Mouse (Mus musculus) heart, postnatal 0 days (tissue): ENCODE data around the gene Mt3. TPM values are rescaled to one million over a fixed set of nuclear protein-coding genes. Genes with fewer than 3 reads are reported as not detected.
"Not testable (repeated sequence)": the region's sequence is repeated elsewhere in the genome, so short reads cannot be mapped to it uniquely, and the experiment has no call there.

ENCODE experiments used
- ATAC-seq: fragments of 200-750 bp; cut with Nextera tagmentation; 2 replicates; pipeline ENCODE4 v1.8.0; 2017; ENCODE audit warnings: low read depth, moderate number of reproducible peaks, moderate library complexity; ENCODE audit not compliant: insufficient read depth
- DNase-seq: peaks from one replicate; pipeline ENCODE4 v3.0.0-alpha.2; 2016; ENCODE audit warnings: low spot score
- H3K27ac ChIP-seq: fragments of 300-500 bp; sonication (generic); 2 replicates; pipeline ENCODE4 v1.5.1; 2014; ENCODE audit warnings: low read depth, mild to moderate bottlenecking
- H3K27me3 ChIP-seq: fragments of 300-500 bp; sonication (generic); 2 replicates; pipeline ENCODE4 v1.6.1; 2014; ENCODE audit warnings: low read length, mixed read lengths; ENCODE audit not compliant: control insufficient read depth, insufficient read depth
- H3K36me3 ChIP-seq: fragments of 300-500 bp; sonication (generic); replicated peaks from 2 replicates; pipeline ENCODE4 v1.6.1; 2014; ENCODE audit warnings: low read length, mixed read lengths; ENCODE audit not compliant: control insufficient read depth, insufficient read depth
- H3K4me1 ChIP-seq: fragments of 300-500 bp; sonication (generic); 2 replicates; pipeline ENCODE4 v1.6.1; 2014; ENCODE audit warnings: antibody characterized with exemption; ENCODE audit not compliant: control insufficient read depth, insufficient read depth
- H3K4me2 ChIP-seq: fragments of 300-500 bp; sonication (generic); 2 replicates; pipeline ENCODE4 v1.6.1; 2014; ENCODE audit warnings: low read depth, mild to moderate bottlenecking, low read length, moderate library complexity
- H3K4me3 ChIP-seq: fragments of 300-500 bp; sonication (generic); 2 replicates; pipeline ENCODE4 v1.5.1; 2014; ENCODE audit warnings: low read depth, low read length
- H3K9ac ChIP-seq: fragments of 300-500 bp; sonication (generic); replicated peaks from 2 replicates; pipeline ENCODE4 v1.6.1; 2014; ENCODE audit warnings: low read depth, low read length, mixed read lengths
- H3K9me3 ChIP-seq: fragments of 300-500 bp; sonication (generic); replicated peaks from 2 replicates; pipeline ENCODE4 v1.6.1; 2016; ENCODE audit warnings: low read length; ENCODE audit not compliant: control insufficient read depth
- CTCF ChIP-seq: IDR thresholded peaks from 2 replicates; pipeline ENCODE4 v1.5.1; 2016; ENCODE audit warnings: antibody characterized with exemption, control low read depth, low read depth
- EP300 ChIP-seq: IDR thresholded peaks from 2 replicates; pipeline ENCODE4 v1.6.1; 2016; ENCODE audit warnings: antibody characterized with exemption, low read depth
- WGBS: fragments of 180-500 bp; shearing (Covaris S2); extraction: QIAGEN DNeasy Blood & Tissue Kit; methylation state at CpG from one replicate; pipeline ENCODE4 v1.1.7; 2014; 5-methylcytosine and 5-hydroxymethylcytosine counted together
- polyA plus RNA-seq: library from polyadenylated mRNA; unstranded; fragments of >200 nt; fragmentation: Nextera tagmentation; extraction: Ambion mirVana; gene quantifications from 2 replicates; pipeline ENCODE4 v1.2.1, GENCODE M21; 2015
- total RNA-seq: library from RNA; depleted of rRNA; stranded (reverse); fragments of >200 nt; gene quantifications from 2 replicates; pipeline ENCODE4 v1.2.3, GENCODE M21; 2014; ENCODE audit warnings: low replicate concordance

The Mt3 gene
- total and polyA plus RNA-seq, 2 experiments from 2014 or later: 67.4 to 217 TPM

GRCm38 (mm10) chr8:94153451-94153850, 1.0 kb downstream of the Mt3 start:
- no peak for DNase-seq
- peak overlapping the region; percentile 60 for H3K4me2 ChIP-seq
- H3K36me3 ChIP-seq: no peaks in the 10 kb centered on the region
- no peak overlapping the region for H3K9ac ChIP-seq
- peaks cover 7% of the 10 kb centered on the region for H3K4me1 ChIP-seq
- H3K27ac ChIP-seq: no peak overlapping the region
- H3K27me3 ChIP-seq: 0 out of 2 replicates have a peak, but pooled peaks cover 3% of the 10 kb centered on the region
- H3K4me3 ChIP-seq: 0 out of 2 replicates have a peak overlapping the region, but pooled peaks have one; percentile 34
- TF ChIP-seq CTCF (no peak), EP300 (no peak)
- no peaks in the 10 kb centered on the region for H3K9me3 ChIP-seq
- WGBS: 36% methylated on average over 7 of the region's 7 CpGs
- ATAC-seq: no peak

- no peak overlapping the region for H3K4me2 ChIP-seq
- no peaks in the 10 kb centered on the region for H3K9me3 ChIP-seq
- no peak overlapping the region for H3K4me3 ChIP-seq
- H3K36me3 ChIP-seq: no peaks in the 10 kb centered on the region
- H3K9ac ChIP-seq: no peak overlapping the region; the same call in 1 of the 2 replicates
- no peak for DNase-seq
- ATAC-seq: no peak
- TF ChIP-seq CTCF (no peak), EP300 (no peak)
- peaks cover 7% of the 10 kb centered on the region for H3K4me1 ChIP-seq
- WGBS: 39% methylated on average over 6 of the region's 6 CpGs
- H3K27ac ChIP-seq: no peak overlapping the region
- H3K27me3 ChIP-seq: 0 out of 2 replicates have a peak, but pooled peaks cover 3% of the 10 kb centered on the region
These were observed 2.1 kb downstream of the Mt3 start for GRCm38 (mm10) chr8:94154537-94154936.

GRCm38 (mm10) chr8:94156092-94156491, 3.7 kb downstream of the Mt3 start:
- WGBS: 23% methylated on average over 4 of the region's 4 CpGs

GRCm38 (mm10) chr8:94165772-94166171, 13.4 kb downstream of the Mt3 start:
- not testable (repeated sequence) for DNase-seq, H3K9ac ChIP-seq, H3K4me3 ChIP-seq, H3K9me3 ChIP-seq, H3K4me2 ChIP-seq, ATAC-seq, H3K4me1 ChIP-seq, H3K36me3 ChIP-seq, H3K27me3 ChIP-seq, H3K27ac ChIP-seq
- WGBS: 71% methylated on average over 8 of the region's 8 CpGs

More at GRCm38 (mm10) chr8:94156092-94156491, 3.7 kb downstream of the Mt3 start:
- Histone ChIP-seq H3K4me3 (no peak overlapping the region), H3K9ac (no peak overlapping the region), H3K4me1 (peaks cover 7% of the 10 kb centered on the region), H3K36me3 (no peaks in the 10 kb centered on the region), H3K9me3 (no peaks in the 10 kb centered on the region), H3K27me3 (0 out of 2 replicates have a peak, but pooled peaks cover 3% of the 10 kb centered on the region), H3K4me2 (no peak overlapping the region), H3K27ac (peak overlapping the region; percentile 43; the same call in 1 of the 2 replicates)
- TF ChIP-seq CTCF (no peak), EP300 (no peak)
- ATAC-seq (peak; percentile 54; the same call in 1 of the 2 replicates), DNase-seq (peak; percentile 49)

- Histone ChIP-seq H3K4me1 (peaks cover 8% of the 10 kb centered on the region; the same call in 1 of the 2 replicates), H3K27ac (no peak overlapping the region), H3K9ac (no peak overlapping the region), H3K4me3 (no peak overlapping the region), H3K4me2 (peak overlapping the region; percentile 34), H3K36me3 (no peaks in the 10 kb centered on the region), H3K27me3 (0 out of 2 replicates have a peak, but pooled peaks cover 5% of the 10 kb centered on the region), H3K9me3 (no peaks in the 10 kb centered on the region)
- 5% methylated on average over 6 of the region's 6 CpGs for WGBS
- ATAC-seq (peak; percentile 53; the same call in 1 of the 2 replicates), DNase-seq (no peak)
- TF ChIP-seq EP300 (no peak), CTCF (peak; percentile 96)
These were observed 14.8 kb downstream of the Mt3 start for GRCm38 (mm10) chr8:94167244-94167643.

- Histone ChIP-seq H3K9me3 (no peaks in the 10 kb centered on the region), H3K4me1 (peaks cover 8% of the 10 kb centered on the region; the same call in 1 of the 2 replicates), H3K9ac (no peak overlapping the region), H3K27me3 (0 out of 2 replicates have a peak, but pooled peaks cover 5% of the 10 kb centered on the region), H3K27ac (no peak overlapping the region), H3K4me2 (no peak overlapping the region), H3K36me3 (no peaks in the 10 kb centered on the region), H3K4me3 (no peak overlapping the region)
- TF ChIP-seq EP300 (no peak), CTCF (no peak)
- no peak for ATAC-seq
- DNase-seq: no peak
- WGBS: 83% methylated on average over 5 of the region's 5 CpGs
These were observed 17.1 kb downstream of the Mt3 start for GRCm38 (mm10) chr8:94169547-94169946.
